In genomic region chr14:104905706-104906105, GRCm38 (mm10) we compare ENCODE assay signal across 14 mouse cellular contexts.
"Had no signal": no experiment of that assay in that cellular context is flagged by ENCODE, and none has a peak within 500 bp of the region (broad histone marks: within the 10 kb centered on the region; RNA-seq: fewer than 3 reads in every experiment).

No protein-coding gene starts in this region.

- ATAC-seq: midbrain, embryonic 13.5 days had no signal

- H3K4me1 ChIP-seq: liver, embryonic 13.5 days; midbrain, embryonic 13.5 days had no signal

- H3K36me3 ChIP-seq: limb, embryonic 10.5 days; liver, embryonic 13.5 days; midbrain, embryonic 13.5 days; neural tube, embryonic 15.5 days had no signal

- H3K27me3 ChIP-seq: liver, embryonic 13.5 days; midbrain, embryonic 13.5 days; neural tube, embryonic 15.5 days had no signal

- DNase-seq: kidney, adult 8-10 months; kidney, postnatal 25 days; liver, embryonic 13.5 days; lung, adult 2 months; lung, postnatal 14 days; right cerebral cortex, adult 18-20 months; right cerebral cortex, postnatal 25 days; thymus, postnatal 14 days had no signal

- H3K4me2 ChIP-seq: liver, embryonic 13.5 days; midbrain, embryonic 13.5 days; neural tube, embryonic 15.5 days had no signal

- H3K27ac ChIP-seq: left cerebral cortex, adult 2 months; limb, embryonic 10.5 days; liver, embryonic 13.5 days; macrophage; midbrain, embryonic 13.5 days; neural tube, embryonic 15.5 days had no signal

- H3K9ac ChIP-seq: liver, embryonic 13.5 days; midbrain, embryonic 13.5 days; neural tube, embryonic 15.5 days had no signal

- H3K4me3 ChIP-seq: left cerebral cortex, adult 2 months; limb, embryonic 10.5 days; liver, embryonic 13.5 days; midbrain, embryonic 13.5 days; myocyte; neural tube, embryonic 15.5 days had no signal

- H3K9me3 ChIP-seq: limb, embryonic 10.5 days; liver, embryonic 13.5 days; midbrain, embryonic 13.5 days; neural tube, embryonic 15.5 days had no signal
